Mouse (Mus musculus) heart, adult 2 months (tissue): ENCODE results near the gene Sptb. TPM values are rescaled to one million over a fixed set of nuclear protein-coding genes. Genes with fewer than 3 reads are reported as not detected.
A peak's percentile ranks its signal among the peaks of the same experiment; 100 is the strongest.

Source experiments
- DNase-seq, 2 experiments: peaks; one replicate each; pipeline ENCODE4 v3.0.0; 2021
- H3K27ac ChIP-seq: fragments of 200-600 bp; 2 replicates; pipeline ENCODE4 v1.8.1; 2022
- H3K27me3 ChIP-seq: fragments of 200-500 bp; 2 replicates; pipeline ENCODE4 v1.6.1; 2012; ENCODE audit warnings: mild to moderate bottlenecking, low read length, inconsistent platforms, mixed read lengths; ENCODE audit not compliant: control insufficient read depth, insufficient read depth
- H3K36me3 ChIP-seq: fragments of 200-500 bp; 2 replicates; pipeline ENCODE4 v1.6.1; 2012; ENCODE audit warnings: low read length, inconsistent platforms; ENCODE audit not compliant: control insufficient read depth, insufficient read depth
- H3K4me1 ChIP-seq: fragments of 200-500 bp; 2 replicates; pipeline ENCODE4 v1.6.1; 2011; ENCODE audit warnings: low read length; ENCODE audit not compliant: control insufficient read depth, insufficient read depth
- H3K4me3 ChIP-seq: fragments of 200-600 bp; 2 replicates; pipeline ENCODE4 v1.8.1; 2022
- H3K79me2 ChIP-seq: fragments of 200-500 bp; replicated peaks from 2 replicates; pipeline ENCODE4 v1.6.1; 2012; ENCODE audit warnings: mild to moderate bottlenecking, inconsistent platforms, low read length, moderate library complexity, mixed read lengths; ENCODE audit not compliant: control insufficient read depth, insufficient read depth
- H3K9ac ChIP-seq: fragments of 200-500 bp; 2 replicates; pipeline ENCODE4 v1.6.1; 2012; ENCODE audit warnings: low read depth, mild to moderate bottlenecking, control low read depth, inconsistent platforms, low read length, mixed read lengths
- CTCF ChIP-seq: fragments of 200-600 bp; IDR thresholded peaks from 2 replicates; pipeline ENCODE4 v1.8.1; 2022; ENCODE audit warnings: antibody characterized with exemption, mild to moderate bottlenecking, moderate library complexity
- EP300 ChIP-seq: fragments of 200-500 bp; IDR thresholded peaks from 2 replicates; pipeline ENCODE4 v1.6.1; 2011; ENCODE audit warnings: low read depth, low read length, control low read depth; ENCODE audit not compliant: insufficient read depth
- POLR2A ChIP-seq: fragments of 200-500 bp; IDR thresholded peaks from 2 replicates; pipeline ENCODE4 v1.6.1; 2011; ENCODE audit warnings: mild to moderate bottlenecking, low read depth, low read length, control low read depth; ENCODE audit not compliant: insufficient read depth
- WGBS: fragments of 180-500 bp; shearing (Covaris S2); methylation state at CpG from one replicate; pipeline ENCODE4 v1.1.7; 2018; 5-methylcytosine and 5-hydroxymethylcytosine counted together
- intact Hi-C: fragments of 180-260 bp; cut with DNase I; formaldehyde crosslinking; loops from one replicate; pipeline ENCODE4 v1.15.1; 2025
- polyA plus RNA-seq: library from polyadenylated mRNA; depleted of rRNA; stranded (reverse); fragments of >200 nt; gene quantifications from 2 replicates; pipeline ENCODE4 v1.2.3, GENCODE M21; 2012
- total RNA-seq, 2 experiments: library from RNA; stranded (reverse); gene quantifications; 2 replicates each; pipeline ENCODE4 v1.2.3; 2021

Sptb gene
- total and polyA plus RNA-seq, 3 experiments = 27.0 to 96.7 (median 81.2) TPM

DNA sequence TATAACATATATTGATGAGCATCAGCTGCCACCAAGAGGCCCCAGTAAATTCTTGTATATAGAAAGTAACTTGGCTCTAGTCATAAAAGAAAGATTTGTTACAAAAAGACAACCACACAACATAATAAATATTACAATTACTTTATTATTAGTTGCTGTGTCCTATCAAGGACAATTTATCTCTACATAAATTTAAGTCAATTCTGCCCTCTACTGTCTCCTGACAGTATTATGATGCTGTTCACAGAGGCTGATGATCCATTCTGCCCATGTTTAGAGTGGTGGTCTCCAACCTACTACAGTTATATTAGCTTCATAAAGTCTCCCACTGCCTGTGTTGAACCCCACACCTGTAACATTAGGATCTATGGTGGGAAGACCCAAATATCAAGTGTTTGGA is 10.2 kb upstream of the Sptb start:
- intact Hi-C loops = loop anchor here (1.0 to 10.0 kb wide), 2 partner anchors 70 to 226 kb away; no protein-coding TSS in a partner anchor
- no peak for TF ChIP-seq POLR2A
- no peak for TF ChIP-seq EP300
- peak; percentile 69 for TF ChIP-seq CTCF
- Histone ChIP-seq H3K4me3 (no peak overlapping the region), H3K79me2 (no peaks in the 10 kb centered on the region), H3K27ac (no peak overlapping the region), H3K27me3 (0 out of 2 replicates have a peak, but pooled peaks cover 1% of the 10 kb centered on the region), H3K4me1 (no peaks in the 10 kb centered on the region), H3K9ac (no peak overlapping the region), H3K36me3 (no peaks in the 10 kb centered on the region)
- no peak for DNase-seq

DNA sequence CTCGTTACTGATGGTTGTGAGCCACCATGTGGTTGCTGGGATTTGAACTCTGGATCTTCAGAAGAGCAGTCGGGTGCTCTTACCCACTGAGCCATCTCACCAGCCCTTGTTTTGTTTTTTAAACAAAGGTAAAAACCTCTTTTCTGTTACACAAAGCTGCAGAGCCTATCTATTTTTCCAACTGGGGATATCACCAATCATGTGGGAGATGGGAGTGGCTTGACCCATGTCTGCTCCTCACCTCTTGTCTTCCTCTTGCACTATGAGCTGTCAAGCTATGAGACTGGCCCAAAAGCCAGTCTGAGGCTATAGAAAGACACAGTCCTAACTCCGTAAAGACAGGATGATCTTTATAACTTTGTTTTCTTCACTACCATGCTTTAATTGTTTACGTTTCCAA is 8.0 kb upstream of the Sptb start:
- Histone ChIP-seq H3K27ac (no peak overlapping the region), H3K4me1 (no peaks in the 10 kb centered on the region), H3K27me3 (0 out of 2 replicates have a peak, but pooled peaks cover 1% of the 10 kb centered on the region), H3K9ac (no peak overlapping the region), H3K36me3 (no peaks in the 10 kb centered on the region), H3K4me3 (no peak overlapping the region), H3K79me2 (no peaks in the 10 kb centered on the region)
- DNase-seq = no peak
- TF ChIP-seq CTCF (no peak), EP300 (no peak), POLR2A (no peak)
- intact Hi-C loops = loop anchor here (5.0 to 10.0 kb wide), 2 partner anchors 126 to 926 kb away; no protein-coding TSS in a partner anchor
- 83% methylated on average over 4 of the region's 4 CpGs for WGBS

DNA sequence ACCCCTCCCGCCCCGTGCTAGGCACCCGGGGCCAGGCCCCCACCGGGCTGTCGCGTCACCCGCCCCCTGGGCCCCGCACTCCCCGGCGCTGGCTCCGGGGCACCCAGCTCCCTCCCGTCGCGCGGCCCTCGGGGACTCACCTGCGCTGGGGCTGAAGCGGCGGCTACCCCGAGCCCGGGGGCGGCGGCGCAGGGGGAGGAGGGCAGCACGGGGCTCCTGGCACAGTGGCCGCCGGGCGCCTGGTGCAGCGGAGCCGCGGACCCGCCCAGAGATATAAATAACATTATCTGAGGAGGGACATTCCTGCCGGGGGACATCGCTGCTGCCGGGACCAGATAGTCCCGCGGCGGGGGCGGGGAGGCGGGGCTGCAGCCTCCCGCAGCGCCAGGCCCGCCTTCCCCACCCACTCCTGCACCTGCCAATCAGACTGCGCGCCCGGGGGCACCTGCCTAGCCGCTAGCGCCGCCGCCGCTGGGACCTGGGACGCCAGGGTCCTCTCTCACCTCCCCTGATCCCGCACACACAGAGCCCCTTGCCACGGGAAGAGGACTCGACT is 474 bp downstream of the Sptb start:
- Histone ChIP-seq H3K4me1 (no peaks in the 10 kb centered on the region; the same call in 1 of the 2 replicates), H3K36me3 (no peaks in the 10 kb centered on the region), H3K27ac (peak overlapping the region; percentile 94), H3K9ac (peak overlapping the region; percentile 85), H3K4me3 (peak overlapping the region; percentile 56), H3K79me2 (no peaks in the 10 kb centered on the region), H3K27me3 (peaks cover 5% of the 10 kb centered on the region)
- DNase-seq = peak; percentile 77 to 86
- intact Hi-C loops = loop anchor here (10.0 kb wide), 1 partner anchor 935 kb away; no protein-coding TSS in a partner anchor
- WGBS = under 1% methylated on average over 54 of the region's 55 CpGs
- TF ChIP-seq POLR2A = peak; percentile 23; the same call in 1 of the 2 replicates
- peak; percentile 17; the same call in 1 of the 2 replicates for TF ChIP-seq CTCF
- no peak for TF ChIP-seq EP300

DNA sequence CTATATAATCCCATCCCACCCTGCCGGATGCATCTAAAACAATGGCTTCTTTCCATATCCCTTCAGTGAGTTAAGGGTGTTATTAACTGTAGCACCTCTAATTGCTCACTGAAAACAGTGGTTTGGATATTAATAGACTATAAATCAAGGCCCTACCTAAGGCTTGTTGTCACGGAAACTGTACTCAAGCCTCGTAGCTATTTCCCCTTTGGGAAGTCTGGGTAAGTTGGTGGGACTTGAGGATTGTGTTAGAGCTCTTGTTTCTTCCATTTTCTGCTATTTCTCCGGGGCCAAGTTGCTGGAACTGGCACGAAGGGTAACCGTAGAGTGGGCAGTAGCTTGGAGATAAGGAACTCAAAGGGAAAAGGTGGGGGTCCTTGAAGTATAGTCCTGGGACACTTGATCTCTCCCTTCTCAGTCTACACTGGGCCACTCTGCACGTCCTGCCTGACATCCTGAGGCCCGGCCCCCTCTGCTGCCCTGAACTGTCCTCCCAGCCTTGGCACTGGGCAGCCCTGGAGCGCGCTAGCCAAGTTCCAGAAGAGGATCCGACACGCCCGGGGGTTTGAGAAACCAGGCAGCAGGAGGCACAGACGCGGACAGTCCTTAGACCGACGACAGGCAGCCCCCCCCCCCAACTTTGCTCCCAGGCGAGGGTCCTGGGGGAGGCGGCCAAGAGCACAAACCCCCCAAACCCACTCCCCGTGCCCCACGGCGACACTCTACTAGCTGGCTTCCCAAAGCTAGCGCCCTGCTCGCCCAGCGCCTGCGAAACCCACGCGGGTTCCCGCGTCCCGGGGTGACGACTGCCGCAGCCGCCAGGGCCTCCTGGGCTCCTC is 1.2 kb downstream of the Sptb start:
- intact Hi-C loops = no loop called here
- whole genome bisulfite sequencing = 7% methylated on average over 34 of the region's 34 CpGs
- Histone ChIP-seq H3K4me1 (no peaks in the 10 kb centered on the region; the same call in 1 of the 2 replicates), H3K79me2 (no peaks in the 10 kb centered on the region), H3K36me3 (no peaks in the 10 kb centered on the region), H3K27ac (peak overlapping the region; percentile 94), H3K4me3 (peak overlapping the region; percentile 56), H3K27me3 (peaks cover 5% of the 10 kb centered on the region), H3K9ac (peak overlapping the region; percentile 82)
- peak; percentile 68 to 81 for DNase-seq
- TF ChIP-seq POLR2A (peak; percentile 24; the same call in 1 of the 2 replicates), CTCF (no peak), EP300 (no peak)

DNA sequence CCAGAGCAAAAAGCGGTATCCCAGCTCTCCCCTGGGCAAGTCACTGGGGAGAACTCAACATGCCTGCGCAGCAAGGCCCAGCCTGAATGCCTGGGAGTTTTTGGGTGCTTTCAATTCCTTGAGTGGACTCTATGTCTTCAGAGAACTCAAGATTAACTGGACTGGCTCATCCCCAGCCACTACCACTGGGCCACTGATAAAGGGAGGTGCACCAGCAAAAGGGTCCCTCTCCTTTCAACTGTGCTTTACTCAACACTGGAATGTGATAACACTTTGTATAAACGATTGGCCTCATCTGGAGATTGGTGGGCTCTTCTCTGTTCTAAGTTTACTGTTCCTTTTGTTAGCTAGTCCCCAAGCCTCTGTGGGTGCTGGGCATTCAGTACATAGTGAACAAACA is 2.2 kb downstream of the Sptb start:
- Histone ChIP-seq H3K4me1 (no peaks in the 10 kb centered on the region; the same call in 1 of the 2 replicates), H3K27me3 (peaks cover 5% of the 10 kb centered on the region), H3K79me2 (no peaks in the 10 kb centered on the region), H3K27ac (no peak overlapping the region), H3K36me3 (no peaks in the 10 kb centered on the region), H3K4me3 (no peak overlapping the region), H3K9ac (no peak overlapping the region)
- TF ChIP-seq POLR2A (no peak), EP300 (no peak), CTCF (no peak)
- DNase-seq = no peak
- 69% methylated on average over 3 of the region's 3 CpGs for WGBS
- intact Hi-C loops = no loop called here
